Mouse (Mus musculus) intestine, postnatal 0 days (tissue): ENCODE data around the gene Galk2. TPM values are rescaled to one million over a fixed set of nuclear protein-coding genes. Genes with fewer than 3 reads are reported as not detected.

Source experiments
- ATAC-seq: fragments of 200-750 bp; cut with Nextera tagmentation; 2 replicates; pipeline ENCODE4 v1.8.0; 2017; ENCODE audit warnings: mild to moderate bottlenecking, moderate TSS enrichment, moderate library complexity
- H3K27ac ChIP-seq: fragments of 300-500 bp; sonication (generic); 2 replicates; pipeline ENCODE4 v1.5.1; 2014; ENCODE audit warnings: mild to moderate bottlenecking, low read depth, low read length, moderate library complexity
- H3K27me3 ChIP-seq: fragments of 300-500 bp; sonication (generic); replicated peaks from 2 replicates; pipeline ENCODE4 v1.6.1; 2014; ENCODE audit warnings: low read length, mixed read lengths; ENCODE audit not compliant: control insufficient read depth, insufficient read depth
- H3K36me3 ChIP-seq: fragments of 300-500 bp; sonication (generic); 2 replicates; pipeline ENCODE4 v1.6.1; 2014; ENCODE audit warnings: mild to moderate bottlenecking, moderate library complexity; ENCODE audit not compliant: control insufficient read depth, insufficient read depth
- H3K4me1 ChIP-seq: fragments of 300-500 bp; sonication (generic); replicated peaks from 2 replicates; pipeline ENCODE4 v1.6.1; 2014; ENCODE audit warnings: antibody characterized with exemption, low read length, mixed read lengths; ENCODE audit not compliant: control insufficient read depth, insufficient read depth
- H3K4me2 ChIP-seq: fragments of 300-500 bp; sonication (generic); replicated peaks from 2 replicates; pipeline ENCODE4 v1.6.1; 2014; ENCODE audit warnings: low read depth, mild to moderate bottlenecking, moderate library complexity
- H3K4me3 ChIP-seq: fragments of 300-500 bp; sonication (generic); 2 replicates; pipeline ENCODE4 v1.5.1; 2014; ENCODE audit warnings: low read depth, low read length
- H3K9ac ChIP-seq: fragments of 300-500 bp; sonication (generic); 2 replicates; pipeline ENCODE4 v1.6.1; 2014; ENCODE audit warnings: mild to moderate bottlenecking, low read depth, low read length
- H3K9me3 ChIP-seq: fragments of 300-500 bp; sonication (generic); 2 replicates; pipeline ENCODE4 v1.6.1; 2016; ENCODE audit warnings: mixed run types; ENCODE audit not compliant: control insufficient read depth
- CTCF ChIP-seq: sonication (generic); IDR thresholded peaks from 2 replicates; pipeline ENCODE4 v1.5.1; 2016; ENCODE audit warnings: low read depth, mild to moderate bottlenecking, control low read depth, antibody characterized with exemption, moderate library complexity
- WGBS: fragments of 180-500 bp; shearing (Covaris S2); extraction: QIAGEN DNeasy Blood & Tissue Kit; methylation state at CpG from one replicate; pipeline ENCODE4 v1.1.7; 2014; 5-methylcytosine and 5-hydroxymethylcytosine counted together
- polyA plus RNA-seq: library from polyadenylated mRNA; unstranded; fragments of >200 nt; fragmentation: Nextera tagmentation; extraction: Ambion mirVana; gene quantifications from 2 replicates; pipeline ENCODE4 v1.2.1, GENCODE M21; 2015

Gene Galk2
- polyA plus RNA-seq, 1 experiment from 2014 or later, result 84.1 TPM

DNA sequence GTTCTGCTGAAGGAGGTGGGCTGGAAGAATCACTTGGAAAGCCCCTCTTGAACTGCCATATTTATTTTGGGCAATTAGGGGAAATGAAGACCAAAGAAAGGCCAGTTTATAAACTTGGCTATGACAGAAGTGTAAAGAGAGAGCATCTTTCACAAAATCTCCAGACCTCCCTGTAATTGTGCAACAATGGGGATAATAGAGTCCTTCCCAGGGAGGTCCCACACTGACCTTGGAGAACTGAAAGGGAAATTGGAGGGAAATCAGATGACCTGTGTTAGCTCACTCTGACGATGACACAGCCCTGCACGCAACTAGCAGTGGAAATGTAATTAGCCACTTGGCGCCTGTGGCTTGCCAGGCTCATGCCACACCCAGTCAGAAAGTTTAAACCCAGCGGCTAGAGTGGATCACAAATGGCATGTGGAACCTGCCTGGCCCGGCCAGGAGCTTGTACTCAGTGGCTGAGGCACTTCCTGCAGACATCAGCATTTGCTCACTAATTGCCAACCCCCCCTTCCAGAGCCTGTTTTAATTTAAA, 117.0 kb downstream of the Galk2 start:
- Histone ChIP-seq H3K36me3 (peaks cover 7% of the 10 kb centered on the region; the same call in 1 of the 2 replicates), H3K9ac (no peak overlapping the region), H3K9me3 (no peaks in the 10 kb centered on the region), H3K27me3 (no peaks in the 10 kb centered on the region), H3K4me3 (no peak overlapping the region), H3K4me2 (no peak overlapping the region), H3K27ac (no peak overlapping the region), H3K4me1 (no peaks in the 10 kb centered on the region)
- TF ChIP-seq CTCF, result no peak
- WGBS, result 55% methylated on average over 5 of the region's 5 CpGs
- no peak for ATAC-seq

- Histone ChIP-seq H3K27me3 (no peaks in the 10 kb centered on the region), H3K4me1 (no peaks in the 10 kb centered on the region), H3K27ac (no peak overlapping the region), H3K9ac (no peak overlapping the region), H3K36me3 (no peaks in the 10 kb centered on the region), H3K4me2 (no peak overlapping the region), H3K4me3 (no peak overlapping the region), H3K9me3 (no peaks in the 10 kb centered on the region)
- TF ChIP-seq CTCF, result no peak
- 65% methylated on average over 5 of the region's 5 CpGs for WGBS
- ATAC-seq, result no peak
Measured at GRCm38 (mm10) chr2:126002291-126002690, 143.4 kb downstream of the Galk2 start.

GRCm38 (mm10) chr2:126006088-126006487, 147.2 kb downstream of the Galk2 start:
- ATAC-seq, result no peak

GRCm38 (mm10) chr2:126006742-126007141, 147.8 kb downstream of the Galk2 start:
- TF ChIP-seq CTCF, result no peak
- 82% methylated on average over 2 of the region's 2 CpGs for WGBS
- Histone ChIP-seq H3K27ac (no peak overlapping the region), H3K4me2 (no peak overlapping the region), H3K9ac (no peak overlapping the region), H3K4me3 (no peak overlapping the region), H3K4me1 (no peaks in the 10 kb centered on the region), H3K36me3 (no peaks in the 10 kb centered on the region), H3K27me3 (no peaks in the 10 kb centered on the region), H3K9me3 (no peaks in the 10 kb centered on the region)
- ATAC-seq, result no peak

More at GRCm38 (mm10) chr2:126006088-126006487, 147.2 kb downstream of the Galk2 start:
- peak; percentile 77 for TF ChIP-seq CTCF
- H3K9me3 ChIP-seq, result no peaks in the 10 kb centered on the region
- WGBS, result 39% methylated on average over 3 of the region's 3 CpGs
- H3K4me2 ChIP-seq, result no peak overlapping the region
- H3K27ac ChIP-seq, result no peak overlapping the region
- H3K4me1 ChIP-seq, result no peaks in the 10 kb centered on the region
- H3K36me3 ChIP-seq, result no peaks in the 10 kb centered on the region
- no peak overlapping the region for H3K4me3 ChIP-seq
- H3K27me3 ChIP-seq, result no peaks in the 10 kb centered on the region
- H3K9ac ChIP-seq, result no peak overlapping the region

DNA sequence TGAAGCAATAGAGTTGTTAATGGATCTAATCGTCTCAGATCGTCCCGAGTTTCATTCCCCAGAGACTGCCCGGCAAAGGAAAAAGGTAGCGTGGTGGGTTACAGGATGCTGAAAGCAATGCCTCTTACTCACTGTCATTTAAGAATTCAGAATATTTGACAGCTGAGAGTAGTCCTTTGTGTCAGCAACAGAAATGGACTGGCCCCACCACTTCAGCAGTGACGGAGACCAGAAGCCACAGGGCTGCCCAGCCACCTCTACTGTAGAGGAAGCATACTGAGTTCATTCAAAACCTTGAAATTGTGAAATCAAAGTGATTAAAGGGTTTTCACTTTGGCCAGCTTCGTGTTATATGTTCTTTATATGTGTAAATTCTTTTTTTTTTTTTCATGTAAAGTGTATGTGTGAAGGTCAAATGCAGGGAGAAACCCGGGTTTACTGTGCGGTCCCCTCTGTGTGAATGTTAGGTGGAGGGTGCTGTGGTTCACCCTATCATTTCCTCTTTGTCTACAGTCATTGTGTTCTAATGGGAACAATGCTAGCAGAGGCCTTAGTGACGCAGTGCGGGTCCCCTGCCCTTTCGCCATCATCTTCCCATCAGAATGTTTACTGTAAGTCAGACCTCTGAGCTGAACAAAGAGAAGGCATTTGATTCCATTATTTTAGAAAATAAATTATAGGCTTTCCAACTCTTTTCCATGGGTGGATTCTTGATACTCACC, 156.2 kb downstream of the Galk2 start:
- Histone ChIP-seq H3K4me1 (no peaks in the 10 kb centered on the region), H3K9me3 (no peaks in the 10 kb centered on the region), H3K4me2 (no peak overlapping the region), H3K27ac (no peak overlapping the region), H3K4me3 (no peak overlapping the region), H3K9ac (no peak overlapping the region), H3K27me3 (no peaks in the 10 kb centered on the region), H3K36me3 (no peaks in the 10 kb centered on the region)
- no peak for ATAC-seq
- 64% methylated on average over 12 of the region's 12 CpGs for whole genome bisulfite sequencing
- no peak for TF ChIP-seq CTCF

GRCm38 (mm10) chr2:126015763-126016473, 157.0 kb downstream of the Galk2 start:
- Histone ChIP-seq H3K9me3 (no peaks in the 10 kb centered on the region), H3K4me3 (no peak overlapping the region), H3K36me3 (no peaks in the 10 kb centered on the region), H3K4me2 (no peak overlapping the region), H3K9ac (no peak overlapping the region), H3K27me3 (no peaks in the 10 kb centered on the region), H3K4me1 (no peaks in the 10 kb centered on the region), H3K27ac (no peak overlapping the region)
- no peak for TF ChIP-seq CTCF
- WGBS, result 52% methylated on average over 3 of the region's 3 CpGs
- ATAC-seq, result no peak
